ENCODE assay signal across 8 mouse cellular contexts in the genomic region with DNA sequence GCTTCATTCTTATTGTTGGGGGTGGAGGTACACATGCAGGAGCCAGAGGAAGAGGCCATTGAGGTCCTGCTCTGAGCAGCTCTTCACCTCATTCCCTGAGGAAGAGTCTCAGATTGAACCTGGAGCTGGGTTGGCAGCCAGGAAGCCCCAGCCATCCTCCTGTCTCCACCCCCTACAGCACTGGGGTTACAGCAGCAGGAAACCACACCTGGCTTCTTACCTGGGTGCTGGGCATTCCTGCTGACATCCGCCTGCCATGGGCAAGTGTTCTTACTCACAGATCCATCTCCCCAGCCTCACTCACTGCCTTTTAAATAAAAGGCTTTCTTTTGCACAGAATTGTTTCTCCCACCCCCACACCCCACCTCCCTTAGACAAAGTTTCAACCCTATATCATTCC. TPM values are rescaled to one million over a fixed set of nuclear protein-coding genes. Genes with fewer than 3 reads are reported as not detected.
A peak's percentile ranks its signal among the peaks of the same experiment; 100 is the strongest.
DNase-seq lines count a peak whose midpoint lies in the region; ATAC-seq and TF ChIP-seq lines count a peak whose summit lies in the region.

No protein-coding gene starts in this region.

- no peak overlapping the region for H3K27ac ChIP-seq in heart, embryonic 16.5 days (ENCODE audit: low read length)
- no peak overlapping the region for H3K27ac ChIP-seq in heart, adult 2 months
- H3K27ac ChIP-seq in embryonic facial prominence, embryonic 14.5 days (replicated peaks; ENCODE audit: low read depth, low read length) = no peak overlapping the region
- no peak overlapping the region for H3K27ac ChIP-seq in midbrain, embryonic 11.5 days (ENCODE audit: low read depth, low read length)

- no peak for TF ChIP-seq CTCF in heart, adult 2 months (IDR thresholded peaks at IDR 0.05)

- no peaks in the 10 kb centered on the region for H3K9me3 ChIP-seq in heart, embryonic 16.5 days (replicated peaks; ENCODE audit: control insufficient read depth, low read length)
- no peaks in the 10 kb centered on the region for H3K9me3 ChIP-seq in embryonic facial prominence, embryonic 14.5 days (ENCODE audit: control insufficient read depth, low read length)
- H3K9me3 ChIP-seq in midbrain, embryonic 11.5 days (ENCODE audit: control insufficient read depth, low read length) = no peaks in the 10 kb centered on the region

- 77% methylated on average over 1 of the region's 1 CpGs for WGBS in heart, embryonic 16.5 days
- 89% methylated on average over 1 of the region's 1 CpGs for WGBS in heart, adult 2 months
- 78% methylated on average over 1 of the region's 1 CpGs for WGBS in embryonic facial prominence, embryonic 14.5 days
- WGBS in midbrain, embryonic 11.5 days = 85% methylated on average over 1 of the region's 1 CpGs

- intact Hi-C loops in heart, adult 2 months (cut with DNase I) = no loop called here
- intact Hi-C loops in left cerebral cortex, postnatal 25 days (cut with DNase I) = loop anchor here (2.0 kb wide), 1 partner anchor 36 kb away; no protein-coding TSS in a partner anchor

- DNase-seq in heart, adult 2 months = no peak
- DNase-seq in CD4-positive helper T cell, adult 2 months (ENCODE audit: low read depth, low spot score) = peak; percentile 43
- no peak for DNase-seq in embryonic facial prominence, embryonic 14.5 days (ENCODE audit: low spot score)
- DNase-seq in midbrain, embryonic 11.5 days (ENCODE audit: low spot score, missing footprints) = no peak
- DNase-seq in c-Kit-positive CD71-positive TER-119-positive erythroid progenitor cells, embryonic 14.5 days (ENCODE audit: low spot score) = no peak
- no peak for DNase-seq in left cerebral cortex, postnatal 25 days (ENCODE audit: low spot score in 2 of 2)
- DNase-seq in cerebellum, adult 8-10 months = no peak

- no peak overlapping the region; the same call in 1 of the 2 replicates for H3K4me2 ChIP-seq in heart, embryonic 16.5 days (ENCODE audit: low read depth, low read length)
- 0 out of 2 replicates have a peak overlapping the region, but pooled peaks have one; percentile 18 for H3K4me2 ChIP-seq in embryonic facial prominence, embryonic 14.5 days (ENCODE audit: low read depth, low read length)
- H3K4me2 ChIP-seq in midbrain, embryonic 11.5 days = no peak overlapping the region

- 0 out of 2 replicates have a peak overlapping the region, but pooled peaks have one; percentile 16 for H3K9ac ChIP-seq in heart, embryonic 16.5 days (ENCODE audit: low read length)
- H3K9ac ChIP-seq in heart, adult 2 months (ENCODE audit: low read depth, low read length) = no peak overlapping the region
- H3K9ac ChIP-seq in embryonic facial prominence, embryonic 14.5 days (ENCODE audit: low read depth, low read length) = peak overlapping the region; percentile 40
- peak overlapping the region; percentile 32; the same call in 1 of the 2 replicates for H3K9ac ChIP-seq in midbrain, embryonic 11.5 days (ENCODE audit: low read length)

- peaks cover 33% of the 10 kb centered on the region for H3K4me1 ChIP-seq in heart, embryonic 16.5 days (ENCODE audit: control insufficient read depth, insufficient read depth, low read length)
- H3K4me1 ChIP-seq in heart, adult 2 months (ENCODE audit: control insufficient read depth, insufficient read depth, low read length) = peaks cover 23% of the 10 kb centered on the region
- H3K4me1 ChIP-seq in embryonic facial prominence, embryonic 14.5 days (ENCODE audit: control insufficient read depth, insufficient read depth, low read length) = peaks cover 37% of the 10 kb centered on the region
- H3K4me1 ChIP-seq in midbrain, embryonic 11.5 days (ENCODE audit: control insufficient read depth, insufficient read depth, low read length) = peaks cover 26% of the 10 kb centered on the region

- no peak for ATAC-seq in heart, embryonic 16.5 days (replicated peaks; ENCODE audit: extremely low read depth, insufficient read depth, low FRiP score)
- no peak for ATAC-seq in embryonic facial prominence, embryonic 14.5 days (ENCODE audit: low read depth)
- no peak for ATAC-seq in midbrain, embryonic 11.5 days (ENCODE audit: low FRiP score)

- H3K27me3 ChIP-seq in heart, embryonic 16.5 days (ENCODE audit: control insufficient read depth, insufficient read depth, low read length) = no peaks in the 10 kb centered on the region
- no peaks in the 10 kb centered on the region for H3K27me3 ChIP-seq in heart, adult 2 months (ENCODE audit: control insufficient read depth, insufficient read depth, low read length)
- no peaks in the 10 kb centered on the region for H3K27me3 ChIP-seq in embryonic facial prominence, embryonic 14.5 days (replicated peaks; ENCODE audit: control insufficient read depth, insufficient read depth, low read length)
- no peaks in the 10 kb centered on the region for H3K27me3 ChIP-seq in midbrain, embryonic 11.5 days (ENCODE audit: control insufficient read depth, insufficient read depth, low read length)

- TF ChIP-seq EP300 in heart, adult 2 months (IDR thresholded peaks at IDR 0.05; ENCODE audit: insufficient read depth, low read depth, low read length) = no peak

- H3K36me3 ChIP-seq in heart, embryonic 16.5 days (ENCODE audit: control insufficient read depth, insufficient read depth) = no peaks in the 10 kb centered on the region
- no peaks in the 10 kb centered on the region; the same call in 1 of the 2 replicates for H3K36me3 ChIP-seq in heart, adult 2 months (ENCODE audit: control insufficient read depth, insufficient read depth, low read length)
- peaks cover 16% of the 10 kb centered on the region; the same call in 1 of the 2 replicates for H3K36me3 ChIP-seq in embryonic facial prominence, embryonic 14.5 days (ENCODE audit: control insufficient read depth, insufficient read depth, low read length)
- no peaks in the 10 kb centered on the region for H3K36me3 ChIP-seq in midbrain, embryonic 11.5 days (ENCODE audit: control insufficient read depth, insufficient read depth, low read length)

- no peak overlapping the region for H3K4me3 ChIP-seq in heart, embryonic 16.5 days (ENCODE audit: low read length)
- no peak overlapping the region for H3K4me3 ChIP-seq in heart, adult 2 months
- H3K4me3 ChIP-seq in embryonic facial prominence, embryonic 14.5 days (ENCODE audit: low read depth, low read length) = no peak overlapping the region
- H3K4me3 ChIP-seq in midbrain, embryonic 11.5 days (ENCODE audit: low read depth, low read length) = no peak overlapping the region

- TF ChIP-seq POLR2A in heart, adult 2 months (IDR thresholded peaks at IDR 0.05; ENCODE audit: insufficient read depth, low read depth, low read length) = no peak

- peaks cover 15% of the 10 kb centered on the region for H3K79me2 ChIP-seq in heart, adult 2 months (replicated peaks; ENCODE audit: control insufficient read depth, insufficient read depth, low read length)

RNA-seq across cellular contexts. Expression of a gene that starts 3.0 kb away (rescaled TPM):
- polyA plus RNA-seq in heart, embryonic 16.5 days (2015; fragmentation: Nextera tagmentation; extraction: Ambion mirVana) = 2.5 and 4.7 TPM in 2 replicates
- 10 to 100 TPM; 13.2 to 13.8 TPM for total RNA-seq in heart, adult 2 months (2021)
- 9.2 and 9.5 TPM in 2 replicates for polyA plus RNA-seq in heart, adult 2 months (2012; rRNA removed)
- 5.6 and 7.5 TPM in 2 replicates for polyA plus RNA-seq in embryonic facial prominence, embryonic 14.5 days (2014; fragmentation: Nextera tagmentation; extraction: Ambion mirVana)
- 4.0 and 4.2 TPM in 2 replicates for polyA plus RNA-seq in midbrain, embryonic 11.5 days (2014; fragmentation: Nextera tagmentation; extraction: Ambion mirVana)
- total RNA-seq in left cerebral cortex, postnatal 25 days (2021) = 10 to 100 TPM; 38.7 to 40.5 TPM

RNA-seq across cellular contexts. Expression of a gene that starts 59.4 kb away (rescaled TPM):
- 8.8 TPM in 2 replicates for polyA plus RNA-seq in heart, embryonic 16.5 days (2015; fragmentation: Nextera tagmentation; extraction: Ambion mirVana)
- total RNA-seq in heart, adult 2 months (2021) = 1 to 10 TPM; 5.4 to 6.4 TPM
- 13.0 and 23.6 TPM in 2 replicates for polyA plus RNA-seq in heart, adult 2 months (2012; rRNA removed)
- polyA plus RNA-seq in embryonic facial prominence, embryonic 14.5 days (2014; fragmentation: Nextera tagmentation; extraction: Ambion mirVana) = 8.7 and 10.6 TPM in 2 replicates
- 8.8 and 10.5 TPM in 2 replicates for polyA plus RNA-seq in midbrain, embryonic 11.5 days (2014; fragmentation: Nextera tagmentation; extraction: Ambion mirVana)
- total RNA-seq in left cerebral cortex, postnatal 25 days (2021) = 10 to 100 TPM; 19.0 TPM
